Mouse (Mus musculus): ENCODE measurements around the gene Gga3.

DNA sequence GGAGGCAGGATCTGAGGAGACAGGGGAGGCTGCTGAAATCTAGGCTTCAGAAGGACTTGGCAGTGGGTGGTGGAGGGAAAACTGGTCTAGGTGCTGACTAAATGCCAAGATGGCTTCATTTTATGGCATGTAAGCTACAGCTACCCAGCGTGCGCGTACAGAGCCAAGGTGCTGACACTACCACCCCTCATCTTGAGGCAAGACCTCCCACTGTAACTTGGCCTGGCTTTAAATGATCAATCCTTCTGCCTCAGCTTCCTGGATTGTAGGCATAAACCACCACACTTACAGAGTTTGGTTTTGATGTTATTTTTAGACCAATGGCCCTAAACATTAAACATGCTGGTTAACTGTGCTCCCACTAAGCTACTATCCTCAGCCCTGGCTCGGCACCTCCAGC is 35.7 kb upstream of the Gga3 start:
- no peak for TF ChIP-seq CTCF (IDR thresholded peaks at IDR 0.05; ENCODE audit: low read depth, low read length)
- TF ChIP-seq GATA1 (IDR thresholded peaks at IDR 0.05; ENCODE audit: borderline replicate concordance, low read length), result no peak

All from G1E (cell line).